Mouse (Mus musculus) embryo, embryonic 11 days (tissue): ENCODE measurements around the gene Scel.

Source experiments
- DNase-seq: peaks from one replicate; pipeline ENCODE4 v3.0.0-alpha.2; 2015

Gene Scel

GRCm38 (mm10) chr14:103653800-103654199 lies 140.7 kb downstream of the Scel start:
- no peak for DNase-seq

DNA sequence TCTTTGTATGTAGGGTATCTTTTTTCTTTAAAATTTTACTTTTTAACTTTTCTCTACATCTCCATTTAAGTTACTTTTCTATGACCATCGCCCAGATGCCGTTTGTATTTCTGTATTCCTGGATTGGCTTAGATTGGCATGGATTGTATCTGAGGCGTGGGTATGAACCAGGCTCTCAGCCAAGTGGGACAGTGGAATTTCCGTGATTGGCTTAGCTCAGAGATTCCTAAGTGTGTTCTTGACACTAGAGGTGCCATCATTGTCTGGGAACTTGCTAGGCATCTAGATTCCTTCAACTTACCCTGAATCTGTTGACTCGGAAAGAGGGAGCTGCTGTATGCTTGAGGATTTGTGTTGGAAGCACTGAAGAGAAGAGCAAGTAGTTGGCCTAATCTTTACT lies 142.3 kb downstream of the Scel start:
- DNase-seq, result no peak

GRCm38 (mm10) chr14:103657876-103658275 lies 144.7 kb downstream of the Scel start:
- no peak for DNase-seq
